Mouse (Mus musculus): ENCODE measurements around the gene 4930519G04Rik. TPM values are rescaled to one million over a fixed set of nuclear protein-coding genes. Genes with fewer than 3 reads are reported as not detected.

4930519G04Rik gene
- polyA plus RNA-seq, 1 experiment from 2014 or later, result not detected

DNA sequence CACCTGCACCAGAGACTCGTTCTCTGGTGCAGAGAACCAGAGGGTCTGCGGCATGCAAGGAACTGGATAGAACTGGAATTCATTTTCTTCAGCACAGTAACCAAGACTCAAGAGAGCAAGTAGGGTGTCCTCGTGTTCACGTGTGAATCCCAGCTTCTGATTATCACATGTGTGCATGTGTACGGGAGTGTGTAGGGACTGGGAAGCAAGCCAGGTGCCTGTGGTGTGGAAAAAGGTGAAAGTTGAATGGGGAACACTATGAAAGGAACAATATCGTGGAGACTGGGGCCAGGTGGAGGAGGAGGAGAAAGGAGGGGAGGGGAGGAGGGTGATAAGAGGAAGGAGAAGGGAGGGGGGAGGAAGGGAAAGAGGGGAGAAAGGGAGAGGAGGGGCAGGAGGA is 33.3 kb downstream of the 4930519G04Rik start:
- H3K4me3 ChIP-seq, result no peak overlapping the region

DNA sequence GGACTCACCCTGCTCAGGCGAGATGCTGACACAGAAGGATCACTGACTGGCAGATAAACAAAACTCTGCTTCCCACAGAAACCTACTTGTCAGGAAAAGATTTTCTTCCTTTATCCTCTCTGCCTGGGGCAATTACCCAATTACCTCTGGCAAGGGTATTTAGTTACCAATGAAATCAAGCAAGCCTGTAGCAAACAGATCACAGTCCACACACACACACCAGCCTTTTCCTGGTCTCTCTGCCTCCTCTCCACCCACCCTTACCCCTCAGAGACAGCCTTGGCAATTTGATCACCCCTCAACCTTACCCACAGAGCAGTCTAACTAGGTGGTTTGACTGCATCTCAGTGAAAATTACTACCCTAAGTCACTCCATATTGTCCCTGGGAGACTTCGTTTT is 35.5 kb downstream of the 4930519G04Rik start:
- no peak overlapping the region for H3K4me2 ChIP-seq (replicated peaks)
- ATAC-seq (ENCODE audit: low FRiP score, low read depth), result no peak
- H3K9ac ChIP-seq, result no peak overlapping the region
- H3K27ac ChIP-seq, result no peak overlapping the region
- 75% methylated on average over 2 of the region's 2 CpGs for WGBS
- no peaks in the 10 kb centered on the region for H3K36me3 ChIP-seq
- H3K27me3 ChIP-seq, result no peaks in the 10 kb centered on the region
- H3K9me3 ChIP-seq, result no peaks in the 10 kb centered on the region
- H3K4me1 ChIP-seq, result peaks cover 7% of the 10 kb centered on the region; the same call in 1 of the 2 replicates
- no peak overlapping the region for H3K4me3 ChIP-seq

More for the DNA sequence above, 33.3 kb downstream of the 4930519G04Rik start:
- WGBS, result 81% methylated on average over 6 of the region's 6 CpGs
- no peak for ATAC-seq (ENCODE audit: low FRiP score, low read depth)
- H3K36me3 ChIP-seq, result no peaks in the 10 kb centered on the region
- no peak overlapping the region for H3K4me2 ChIP-seq (replicated peaks)
- H3K9me3 ChIP-seq, result no peaks in the 10 kb centered on the region
- no peak overlapping the region for H3K9ac ChIP-seq
- H3K27me3 ChIP-seq, result no peaks in the 10 kb centered on the region
- H3K27ac ChIP-seq, result no peak overlapping the region
- H3K4me1 ChIP-seq, result peaks cover 7% of the 10 kb centered on the region; the same call in 1 of the 2 replicates

DNA sequence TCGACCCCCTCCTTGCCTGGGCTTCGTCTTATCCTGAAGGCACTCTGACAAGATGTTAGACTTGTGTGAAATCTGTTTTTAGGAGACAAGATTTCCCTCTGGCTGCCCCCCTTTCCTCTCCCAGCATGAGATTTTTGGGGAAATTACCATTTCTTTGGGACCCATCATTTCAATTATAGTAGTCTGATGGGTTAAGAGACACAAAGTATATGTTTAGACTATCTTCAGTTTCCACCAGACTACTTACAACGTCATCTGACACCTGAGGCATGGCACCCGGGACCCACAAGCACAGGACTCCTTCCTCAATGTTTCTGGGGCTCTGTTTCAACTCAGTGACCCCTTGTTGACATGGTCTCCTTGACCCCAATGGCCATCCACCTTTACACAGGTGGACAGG is 42.1 kb downstream of the 4930519G04Rik start:
- Histone ChIP-seq H3K27ac (no peak overlapping the region), H3K9me3 (no peaks in the 10 kb centered on the region), H3K36me3 (no peaks in the 10 kb centered on the region), H3K4me3 (no peak overlapping the region), H3K9ac (no peak overlapping the region), H3K4me2 (replicated peaks) (no peak overlapping the region), H3K4me1 (no peaks in the 10 kb centered on the region; the same call in none of the 2 replicates), H3K27me3 (no peaks in the 10 kb centered on the region)
- 84% methylated on average over 4 of the region's 4 CpGs for WGBS
- ATAC-seq (ENCODE audit: low FRiP score, low read depth), result no peak

DNA sequence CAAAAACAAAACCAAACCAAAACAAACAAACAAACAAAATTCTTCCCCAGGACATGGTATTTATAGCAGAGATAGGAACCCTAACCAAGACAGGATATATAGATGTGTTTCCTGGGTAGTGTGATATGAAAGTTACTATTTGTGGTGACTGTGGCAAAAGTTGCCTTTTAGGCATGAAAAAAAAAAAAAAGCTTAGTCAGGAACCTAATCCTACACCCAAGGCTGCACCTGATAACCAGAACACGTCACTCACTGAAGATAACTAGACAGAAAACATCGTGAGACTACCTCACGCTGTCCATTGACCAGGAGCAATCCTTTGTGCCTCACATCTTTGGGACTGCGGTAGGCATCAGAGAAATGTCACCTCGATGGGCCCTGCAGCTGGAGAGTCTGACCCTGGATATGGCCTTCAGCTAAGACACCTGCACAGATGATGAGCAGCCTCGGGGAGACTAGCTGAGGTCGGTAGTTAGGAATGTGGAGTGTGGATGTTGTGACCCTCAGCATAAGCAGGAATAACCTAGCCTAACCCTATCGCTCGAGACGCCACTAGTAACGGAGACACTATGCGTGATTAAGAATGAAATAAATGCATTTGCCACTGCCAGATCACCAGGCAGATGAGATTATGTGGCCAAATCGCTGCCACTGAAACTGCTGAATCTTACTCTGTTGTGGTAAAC is 43.4 kb downstream of the 4930519G04Rik start, which contains the start of gene Oasl2:
Gene Oasl2 (plus strand): TSS at position 249 of the 686 bp plus-strand sequence.
- ATAC-seq (ENCODE audit: low FRiP score, low read depth), result no peak
- Histone ChIP-seq H3K27me3 (no peaks in the 10 kb centered on the region), H3K9ac (no peak within 1 kb of the TSS), H3K36me3 (no peaks in the 10 kb centered on the region), H3K4me1 (no peaks in the 10 kb centered on the region; the same call in none of the 2 replicates), H3K9me3 (no peaks in the 10 kb centered on the region), H3K4me2 (replicated peaks) (peak within 1 kb of the TSS; percentile 28), H3K27ac (no peak within 1 kb of the TSS), H3K4me3 (0 out of 2 replicates have a peak within 1 kb of the TSS, but pooled peaks have one; percentile 2)
- 68% methylated on average over 13 of the region's 13 CpGs for WGBS

DNA sequence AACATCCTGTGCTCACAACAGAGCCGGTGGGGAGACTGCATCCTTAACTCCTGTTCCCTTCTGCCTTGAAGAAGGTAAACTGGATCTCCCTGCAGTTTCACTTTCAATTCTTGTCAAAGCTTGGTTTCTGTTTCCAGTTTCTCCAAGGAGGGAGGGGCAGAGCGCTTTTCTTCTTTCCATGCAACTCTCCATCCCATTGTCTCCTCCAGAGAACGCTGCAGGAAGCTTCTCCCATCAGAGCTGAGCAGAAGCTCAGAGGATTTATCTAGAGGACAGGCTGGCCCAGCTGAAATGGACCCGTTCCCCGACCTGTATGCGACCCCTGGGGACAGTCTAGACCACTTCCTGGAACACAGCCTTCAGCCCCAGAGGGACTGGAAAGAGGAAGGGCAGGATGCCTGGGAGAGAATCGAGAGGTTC is 43.9 kb downstream of the 4930519G04Rik start:
- no peak for ATAC-seq (ENCODE audit: low FRiP score, low read depth)
- H3K36me3 ChIP-seq, result no peaks in the 10 kb centered on the region
- H3K4me1 ChIP-seq, result no peaks in the 10 kb centered on the region; the same call in none of the 2 replicates
- 0 out of 2 replicates have a peak overlapping the region, but pooled peaks have one; percentile 2 for H3K4me3 ChIP-seq
- no peaks in the 10 kb centered on the region for H3K9me3 ChIP-seq
- 13% methylated on average over 7 of the region's 7 CpGs for WGBS
- H3K4me2 ChIP-seq (replicated peaks), result peak overlapping the region; percentile 28
- no peak overlapping the region for H3K27ac ChIP-seq
- no peak overlapping the region for H3K9ac ChIP-seq
- no peaks in the 10 kb centered on the region for H3K27me3 ChIP-seq

DNA sequence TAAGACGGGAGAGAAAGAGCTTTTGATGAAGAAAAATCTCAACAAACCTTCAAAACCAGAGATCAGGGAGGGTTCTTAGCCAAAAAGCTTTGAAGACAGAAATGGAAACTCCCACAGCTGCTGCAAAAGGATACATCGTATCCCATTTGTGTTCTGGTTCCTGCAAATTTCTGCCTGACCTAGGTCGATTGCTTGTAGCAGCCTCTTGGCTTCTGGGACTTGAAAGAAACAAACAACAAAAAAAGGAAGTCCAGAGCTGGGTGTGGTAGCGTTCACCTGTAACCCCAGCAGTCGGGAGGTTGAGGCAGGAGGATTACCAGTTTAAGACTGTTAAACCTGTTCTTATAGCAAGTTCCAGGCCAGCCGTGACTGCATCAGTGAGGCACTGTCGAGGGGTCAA is 45.4 kb downstream of the 4930519G04Rik start:
- H3K4me3 ChIP-seq, result no peak overlapping the region
- H3K9me3 ChIP-seq, result no peaks in the 10 kb centered on the region
- no peak for ATAC-seq (ENCODE audit: low FRiP score, low read depth)
- no peak overlapping the region for H3K9ac ChIP-seq
- no peaks in the 10 kb centered on the region for H3K36me3 ChIP-seq
- no peak overlapping the region for H3K27ac ChIP-seq
- H3K27me3 ChIP-seq, result no peaks in the 10 kb centered on the region
- WGBS, result 70% methylated on average over 7 of the region's 7 CpGs
- H3K4me1 ChIP-seq, result no peaks in the 10 kb centered on the region; the same call in none of the 2 replicates
- H3K4me2 ChIP-seq (replicated peaks), result no peak overlapping the region

DNA sequence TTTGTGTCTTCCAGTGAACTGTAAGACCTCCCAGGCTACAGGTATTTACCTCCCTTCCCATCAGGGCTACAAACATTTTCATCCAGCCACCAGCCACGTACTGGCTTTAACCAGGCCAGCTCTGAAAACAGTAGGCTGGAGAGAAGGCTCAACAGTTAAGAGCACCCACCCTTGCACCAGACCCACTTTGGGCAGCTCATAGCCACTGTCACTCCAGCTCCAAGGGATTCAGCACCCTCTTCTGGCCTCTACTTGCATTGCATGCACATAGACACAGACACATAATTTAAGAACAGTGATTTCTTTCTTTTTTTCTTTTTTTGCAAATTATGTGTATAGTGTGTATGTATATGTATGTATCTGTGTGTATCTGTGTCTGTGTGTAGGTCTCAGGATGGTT is 48.9 kb downstream of the 4930519G04Rik start:
- Histone ChIP-seq H3K36me3 (no peaks in the 10 kb centered on the region), H3K4me1 (no peaks in the 10 kb centered on the region; the same call in none of the 2 replicates), H3K9me3 (no peaks in the 10 kb centered on the region; the same call in 1 of the 2 replicates), H3K4me3 (no peak overlapping the region), H3K9ac (no peak overlapping the region), H3K27me3 (no peaks in the 10 kb centered on the region), H3K4me2 (replicated peaks) (no peak overlapping the region), H3K27ac (no peak overlapping the region)
- no peak for ATAC-seq (ENCODE audit: low FRiP score, low read depth)
- WGBS, result 35% methylated on average over 1 of the region's 1 CpGs

DNA sequence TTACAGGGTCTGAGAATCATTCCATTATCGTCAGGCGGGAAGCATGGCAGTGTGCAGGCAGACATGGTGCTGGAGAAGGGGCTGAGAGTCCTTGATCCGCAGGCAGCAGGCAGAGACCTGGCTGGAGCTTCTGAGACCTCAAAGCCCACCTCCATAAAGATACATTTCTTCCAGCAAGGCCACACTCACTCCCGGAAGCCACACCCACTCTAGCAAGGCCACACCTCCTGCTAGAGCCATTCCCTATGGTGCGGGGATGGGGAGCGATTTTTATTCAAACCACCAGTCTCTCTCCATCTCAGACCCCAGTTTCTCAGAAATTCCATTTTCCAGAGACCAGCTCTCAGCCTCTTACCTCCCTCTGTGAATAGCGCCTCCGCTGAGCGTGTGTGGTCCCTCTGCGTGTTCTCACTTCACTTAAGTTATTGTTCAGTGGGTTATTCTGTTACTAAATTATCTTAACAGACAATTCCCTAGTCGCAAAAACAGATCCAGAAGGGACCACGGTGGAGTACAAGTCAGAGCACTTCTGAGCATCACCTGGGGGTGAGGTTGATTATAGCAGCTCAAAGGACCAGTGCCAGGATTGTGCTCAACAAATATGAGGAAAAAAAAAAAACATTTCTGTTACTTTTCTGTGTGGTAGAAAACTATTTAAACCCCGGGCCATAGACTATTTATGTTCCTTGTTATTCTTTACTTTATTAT is 55.3 kb downstream of the 4930519G04Rik start:
- H3K9me3 ChIP-seq, result no peaks in the 10 kb centered on the region; the same call in 1 of the 2 replicates
- no peaks in the 10 kb centered on the region for H3K27me3 ChIP-seq
- H3K4me2 ChIP-seq (replicated peaks), result no peak overlapping the region
- ATAC-seq (ENCODE audit: low FRiP score, low read depth), result no peak
- whole genome bisulfite sequencing, result 45% methylated on average over 13 of the region's 13 CpGs
- H3K4me1 ChIP-seq, result 0 out of 2 replicates have a peak, but pooled peaks cover 5% of the 10 kb centered on the region
- H3K36me3 ChIP-seq, result no peaks in the 10 kb centered on the region
- no peak overlapping the region for H3K4me3 ChIP-seq
- no peak overlapping the region for H3K9ac ChIP-seq
- no peak overlapping the region for H3K27ac ChIP-seq

DNA sequence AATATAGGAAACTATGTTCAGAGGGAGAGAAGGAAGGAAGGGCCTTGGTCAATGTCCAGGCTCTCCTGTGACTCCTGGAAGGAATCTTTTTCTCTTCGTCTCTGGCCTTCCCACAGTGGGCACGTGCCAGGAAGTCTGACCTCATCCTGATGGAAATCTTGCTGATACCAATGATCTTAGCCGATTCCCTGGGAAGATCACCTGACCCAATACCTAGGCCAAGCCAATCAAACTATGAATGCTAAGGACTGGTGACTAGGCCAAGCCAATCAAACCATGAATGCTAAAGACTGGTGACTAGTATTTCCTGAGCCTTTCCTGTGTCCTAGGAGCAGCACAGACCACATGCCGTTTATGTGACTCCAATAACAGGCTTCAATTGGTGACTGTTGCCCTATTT is 60.2 kb downstream of the 4930519G04Rik start:
- Histone ChIP-seq H3K9ac (no peak overlapping the region), H3K36me3 (no peaks in the 10 kb centered on the region), H3K9me3 (no peaks in the 10 kb centered on the region), H3K27me3 (no peaks in the 10 kb centered on the region), H3K4me3 (no peak overlapping the region), H3K4me2 (replicated peaks) (no peak overlapping the region), H3K4me1 (0 out of 2 replicates have a peak, but pooled peaks cover 7% of the 10 kb centered on the region), H3K27ac (no peak overlapping the region)
- WGBS, result 63% methylated on average over 4 of the region's 4 CpGs
- no peak for ATAC-seq (ENCODE audit: low FRiP score, low read depth)

DNA sequence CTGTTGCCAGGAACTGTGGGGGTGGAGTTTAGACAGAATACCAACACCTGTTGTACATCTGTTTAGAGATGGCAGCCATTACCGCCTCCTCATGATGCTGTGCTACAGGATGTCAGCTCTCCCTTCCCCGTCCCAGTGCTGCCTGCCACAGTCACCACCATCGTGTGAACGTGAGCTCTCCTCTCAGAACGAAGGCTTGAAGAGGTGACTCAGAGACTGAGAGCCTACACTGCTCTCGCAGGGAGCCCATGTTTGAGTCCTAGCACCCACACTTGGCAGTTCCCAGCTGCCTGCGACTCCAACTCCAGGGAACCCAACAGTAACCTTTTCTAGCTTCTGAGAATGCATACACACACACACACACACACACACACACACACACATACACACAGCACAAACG is 61.4 kb downstream of the 4930519G04Rik start:
- H3K36me3 ChIP-seq, result no peaks in the 10 kb centered on the region
- H3K27me3 ChIP-seq, result no peaks in the 10 kb centered on the region
- no peak overlapping the region for H3K27ac ChIP-seq
- no peak overlapping the region for H3K4me3 ChIP-seq
- H3K4me2 ChIP-seq (replicated peaks), result no peak overlapping the region
- 62% methylated on average over 8 of the region's 8 CpGs for WGBS
- no peaks in the 10 kb centered on the region for H3K9me3 ChIP-seq
- H3K4me1 ChIP-seq, result 0 out of 2 replicates have a peak, but pooled peaks cover 6% of the 10 kb centered on the region
- no peak for ATAC-seq (ENCODE audit: low FRiP score, low read depth)
- H3K9ac ChIP-seq, result no peak overlapping the region

DNA sequence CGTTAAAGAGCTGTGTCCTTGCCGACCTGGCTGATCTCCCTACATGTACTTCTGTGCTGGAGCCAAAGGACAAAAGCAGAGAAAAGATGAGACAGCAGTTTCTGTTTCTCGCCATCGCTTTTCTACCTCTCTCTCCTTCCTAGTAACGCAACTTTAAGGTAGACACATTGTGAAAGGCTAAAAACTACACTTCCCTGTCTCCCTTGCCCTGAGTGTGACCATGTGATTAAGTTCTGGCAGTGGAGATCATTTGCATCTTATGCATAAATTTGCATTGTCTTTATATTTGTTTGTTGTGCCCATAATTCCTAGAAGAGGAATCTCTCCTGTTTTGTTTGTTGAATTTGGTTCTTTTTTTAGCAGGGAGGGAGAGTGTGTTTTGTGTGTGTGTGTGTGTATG is 62.4 kb downstream of the 4930519G04Rik start:
- Histone ChIP-seq H3K27ac (no peak overlapping the region), H3K4me1 (0 out of 2 replicates have a peak, but pooled peaks cover 6% of the 10 kb centered on the region), H3K27me3 (no peaks in the 10 kb centered on the region), H3K4me3 (no peak overlapping the region), H3K9me3 (no peaks in the 10 kb centered on the region), H3K9ac (no peak overlapping the region), H3K36me3 (no peaks in the 10 kb centered on the region), H3K4me2 (replicated peaks) (no peak overlapping the region)
- WGBS, result 77% methylated on average over 5 of the region's 5 CpGs
- no peak for ATAC-seq (ENCODE audit: low FRiP score, low read depth)

DNA sequence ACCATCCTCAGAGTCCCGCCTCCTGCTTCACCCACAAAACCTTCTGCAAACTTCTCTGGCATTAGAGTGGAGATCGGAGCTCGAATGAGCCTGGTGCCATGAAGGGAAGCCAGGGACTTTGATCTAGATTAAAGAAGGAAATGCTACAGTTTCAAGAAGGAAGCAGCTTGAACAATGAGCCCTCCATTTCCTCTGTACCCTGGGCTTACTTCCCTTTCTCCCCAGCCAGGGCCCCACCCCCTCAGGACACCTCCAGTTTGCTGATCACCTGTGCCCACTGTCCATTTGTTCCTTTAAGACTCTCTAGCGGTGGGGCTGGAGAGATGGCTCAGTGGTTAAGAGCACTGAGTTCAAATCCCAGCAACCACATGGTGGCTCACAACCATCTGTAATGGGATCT is 63.3 kb downstream of the 4930519G04Rik start:
- no peaks in the 10 kb centered on the region for H3K36me3 ChIP-seq
- WGBS, result 82% methylated on average over 4 of the region's 4 CpGs
- ATAC-seq (ENCODE audit: low FRiP score, low read depth), result no peak
- H3K9ac ChIP-seq, result no peak overlapping the region
- H3K27ac ChIP-seq, result no peak overlapping the region
- H3K27me3 ChIP-seq, result no peaks in the 10 kb centered on the region
- H3K4me2 ChIP-seq (replicated peaks), result no peak overlapping the region
- no peaks in the 10 kb centered on the region for H3K9me3 ChIP-seq
- H3K4me1 ChIP-seq, result 0 out of 2 replicates have a peak, but pooled peaks cover 7% of the 10 kb centered on the region
- no peak overlapping the region for H3K4me3 ChIP-seq

Measured in limb, embryonic 13.5 days (tissue).